Mouse (Mus musculus): ENCODE results near the gene Trmt2a. TPM values are rescaled to one million over a fixed set of nuclear protein-coding genes. Genes with fewer than 3 reads are reported as not detected.

The Trmt2a gene
- polyA plus RNA-seq, 1 experiment from 2014 or later = 109 TPM

MicroRNA genes within 50 kb of the gene (microRNA counts, 519-probe panel; counts per million panel counts)
- 460 counts per million, percentile 65 among the panel's probes with 10 or more counts for microRNA mmu-miR-1306

Small RNAs within 50 kb of the gene (microRNA-seq; reads per million reads assigned to microRNA genes)
- 1.1 reads per million for gene Gm24572
- 326 reads per million, percentile 66 among the genes with 10 or more reads in this experiment for gene Mir1306

Other genes starting within 250 kb of the Trmt2a start
- gene Dgcr6, start 195.8 kb upstream of the Trmt2a start, polyA plus RNA-seq (2016; fragmentation: Nextera tagmentation; extraction: Ambion mirVana) = 121 and 129 TPM in 2 replicates
- 11.1 and 11.3 TPM in 2 replicates for gene Prodh, start 158.5 kb upstream of the Trmt2a start, polyA plus RNA-seq (2016; fragmentation: Nextera tagmentation; extraction: Ambion mirVana)
- 3.1 and 3.4 TPM in 2 replicates for gene Rtn4r, start 121.0 kb upstream of the Trmt2a start, polyA plus RNA-seq (2016; fragmentation: Nextera tagmentation; extraction: Ambion mirVana)
- not detected in 2 replicates for gene Ccdc188, start 30.8 kb upstream of the Trmt2a start, polyA plus RNA-seq (2016; fragmentation: Nextera tagmentation; extraction: Ambion mirVana)
- 19.9 and 23.0 TPM in 2 replicates for gene Zdhhc8, start 13.5 kb upstream of the Trmt2a start, polyA plus RNA-seq (2016; fragmentation: Nextera tagmentation; extraction: Ambion mirVana)
- gene Ranbp1, start 53 bp downstream of the Trmt2a start, polyA plus RNA-seq (2016; fragmentation: Nextera tagmentation; extraction: Ambion mirVana) = 754 and 814 TPM in 2 replicates
- 2.1 and 2.3 TPM in 2 replicates for gene Gm49776, start 9.6 kb downstream of the Trmt2a start, polyA plus RNA-seq (2016; fragmentation: Nextera tagmentation; extraction: Ambion mirVana)
- 40.1 and 40.2 TPM in 2 replicates for gene Dgcr8, start 40.6 kb downstream of the Trmt2a start, polyA plus RNA-seq (2016; fragmentation: Nextera tagmentation; extraction: Ambion mirVana)
- gene Tango2, start 99.4 kb downstream of the Trmt2a start, polyA plus RNA-seq (2016; fragmentation: Nextera tagmentation; extraction: Ambion mirVana) = 22.5 and 30.1 TPM in 2 replicates
- 44.4 and 47.0 TPM in 2 replicates for gene Arvcf, start 99.5 kb downstream of the Trmt2a start, polyA plus RNA-seq (2016; fragmentation: Nextera tagmentation; extraction: Ambion mirVana)
- gene Txnrd2, start 177.7 kb downstream of the Trmt2a start, polyA plus RNA-seq (2016; fragmentation: Nextera tagmentation; extraction: Ambion mirVana) = 15.7 and 19.8 TPM in 2 replicates
- 56.1 and 59.7 TPM in 2 replicates for gene Comt, start 178.2 kb downstream of the Trmt2a start, polyA plus RNA-seq (2016; fragmentation: Nextera tagmentation; extraction: Ambion mirVana)